Mouse (Mus musculus) heart, embryonic 15.5 days (tissue): ENCODE results near the gene Psmc6. TPM values are rescaled to one million over a fixed set of nuclear protein-coding genes. Genes with fewer than 3 reads are reported as not detected.

Source experiments
- ATAC-seq: fragments of 200-750 bp; cut with Nextera tagmentation; replicated peaks from 2 replicates; pipeline ENCODE4 v1.8.0; 2017; ENCODE audit warnings: low read depth, moderate TSS enrichment; ENCODE audit not compliant: insufficient number of reproducible peaks, insufficient read depth, low FRiP score
- H3K27ac ChIP-seq: fragments of 300-500 bp; sonication (generic); 2 replicates; pipeline ENCODE4 v1.5.1; 2015; ENCODE audit warnings: mild to moderate bottlenecking, inconsistent platforms
- H3K27me3 ChIP-seq: fragments of 300-500 bp; sonication (generic); 2 replicates; pipeline ENCODE4 v1.6.1; 2015; ENCODE audit warnings: inconsistent platforms
- H3K36me3 ChIP-seq: fragments of 300-500 bp; sonication (generic); 2 replicates; pipeline ENCODE4 v1.6.1; 2015; ENCODE audit warnings: mild to moderate bottlenecking, inconsistent platforms
- H3K4me1 ChIP-seq: fragments of 300-500 bp; sonication (generic); replicated peaks from 2 replicates; pipeline ENCODE4 v1.6.1; 2015; ENCODE audit warnings: inconsistent platforms
- H3K4me2 ChIP-seq: fragments of 300-500 bp; sonication (generic); 2 replicates; pipeline ENCODE4 v1.6.1; 2015; ENCODE audit warnings: inconsistent platforms, mild to moderate bottlenecking, moderate library complexity
- H3K4me3 ChIP-seq: fragments of 300-500 bp; sonication (generic); 2 replicates; pipeline ENCODE4 v1.5.1; 2015; ENCODE audit warnings: mild to moderate bottlenecking, inconsistent platforms
- H3K9ac ChIP-seq: fragments of 300-500 bp; sonication (generic); 2 replicates; pipeline ENCODE4 v1.6.1; 2015; ENCODE audit warnings: mild to moderate bottlenecking, inconsistent platforms
- H3K9me3 ChIP-seq: fragments of 300-500 bp; sonication (generic); replicated peaks from 2 replicates; pipeline ENCODE4 v1.6.1; 2016; ENCODE audit warnings: inconsistent platforms
- WGBS: fragments of 180-500 bp; shearing (Covaris S2); methylation state at CpG from one replicate; pipeline ENCODE4 v1.1.7; 2015; ENCODE audit warnings: mixed read lengths; 5-methylcytosine and 5-hydroxymethylcytosine counted together
- polyA plus RNA-seq: library from polyadenylated mRNA; unstranded; fragments of >200 nt; fragmentation: Nextera tagmentation; extraction: Ambion mirVana; gene quantifications from 2 replicates; pipeline ENCODE4 v1.2.1, GENCODE M21; 2015

The Psmc6 gene
- polyA plus RNA-seq, 1 experiment from 2014 or later: 117 TPM

DNA sequence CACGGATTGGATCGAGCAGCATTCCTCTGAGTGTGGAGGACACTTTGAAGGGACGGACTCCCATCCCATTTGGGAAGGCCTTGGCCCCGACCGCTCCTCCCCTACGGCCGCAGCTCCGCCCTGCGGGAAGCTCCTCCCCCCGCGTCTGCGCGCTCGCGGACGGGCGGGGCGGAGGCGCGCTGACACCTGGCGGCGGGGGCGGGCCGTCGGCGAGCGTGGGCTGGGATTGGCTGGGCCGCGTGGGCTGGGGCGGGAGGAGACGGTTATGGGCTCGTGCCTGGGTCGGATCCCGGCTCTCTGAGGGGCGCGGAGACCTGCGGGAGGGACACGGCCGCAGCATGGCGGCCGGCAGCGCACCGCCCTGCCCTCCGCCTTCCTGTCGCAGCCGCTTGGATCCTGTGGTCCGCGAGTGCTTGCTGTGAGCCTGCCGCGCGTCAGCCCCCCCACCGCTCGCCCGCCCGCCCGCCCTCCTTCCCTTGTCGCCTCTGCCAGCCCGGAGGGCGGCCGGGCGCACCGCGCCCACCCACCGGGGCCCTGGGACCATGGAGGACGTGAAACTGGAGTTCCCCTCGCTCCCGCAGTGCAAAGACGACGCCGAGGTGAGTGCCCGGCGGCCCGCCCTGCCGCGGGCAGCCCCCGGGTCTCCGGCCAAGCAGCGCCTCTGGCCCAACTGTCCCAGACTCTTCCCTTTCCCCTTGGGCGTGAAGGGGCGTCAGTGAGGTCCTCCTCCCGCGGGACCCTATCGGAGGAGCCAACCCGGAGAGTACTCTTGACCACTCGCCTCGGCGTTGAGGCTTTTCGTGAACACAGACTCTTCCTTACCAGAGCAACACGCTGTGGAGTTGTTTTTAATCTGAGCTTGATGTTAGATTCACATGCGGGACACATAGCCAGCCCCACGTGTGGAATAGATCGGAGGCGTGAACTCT lies 21.6 kb downstream of the Psmc6 start, which contains the start of gene Styx:
Gene Styx (plus strand): TSS at position 163 of the 929 bp plus-strand sequence.
- peak within 1 kb of the TSS; percentile 80 for H3K9ac ChIP-seq
- H3K4me2 ChIP-seq: peak within 1 kb of the TSS; percentile 70
- under 1% methylated on average over 67 of the region's 93 CpGs for WGBS
- H3K27ac ChIP-seq: peak within 1 kb of the TSS; percentile 87
- H3K27me3 ChIP-seq: no peaks in the 10 kb centered on the region
- peaks cover 21% of the 10 kb centered on the region for H3K36me3 ChIP-seq
- H3K4me1 ChIP-seq: peaks cover 14% of the 10 kb centered on the region
- peak; percentile 98 for ATAC-seq
- peak within 1 kb of the TSS; percentile 78 for H3K4me3 ChIP-seq
- no peaks in the 10 kb centered on the region for H3K9me3 ChIP-seq

DNA sequence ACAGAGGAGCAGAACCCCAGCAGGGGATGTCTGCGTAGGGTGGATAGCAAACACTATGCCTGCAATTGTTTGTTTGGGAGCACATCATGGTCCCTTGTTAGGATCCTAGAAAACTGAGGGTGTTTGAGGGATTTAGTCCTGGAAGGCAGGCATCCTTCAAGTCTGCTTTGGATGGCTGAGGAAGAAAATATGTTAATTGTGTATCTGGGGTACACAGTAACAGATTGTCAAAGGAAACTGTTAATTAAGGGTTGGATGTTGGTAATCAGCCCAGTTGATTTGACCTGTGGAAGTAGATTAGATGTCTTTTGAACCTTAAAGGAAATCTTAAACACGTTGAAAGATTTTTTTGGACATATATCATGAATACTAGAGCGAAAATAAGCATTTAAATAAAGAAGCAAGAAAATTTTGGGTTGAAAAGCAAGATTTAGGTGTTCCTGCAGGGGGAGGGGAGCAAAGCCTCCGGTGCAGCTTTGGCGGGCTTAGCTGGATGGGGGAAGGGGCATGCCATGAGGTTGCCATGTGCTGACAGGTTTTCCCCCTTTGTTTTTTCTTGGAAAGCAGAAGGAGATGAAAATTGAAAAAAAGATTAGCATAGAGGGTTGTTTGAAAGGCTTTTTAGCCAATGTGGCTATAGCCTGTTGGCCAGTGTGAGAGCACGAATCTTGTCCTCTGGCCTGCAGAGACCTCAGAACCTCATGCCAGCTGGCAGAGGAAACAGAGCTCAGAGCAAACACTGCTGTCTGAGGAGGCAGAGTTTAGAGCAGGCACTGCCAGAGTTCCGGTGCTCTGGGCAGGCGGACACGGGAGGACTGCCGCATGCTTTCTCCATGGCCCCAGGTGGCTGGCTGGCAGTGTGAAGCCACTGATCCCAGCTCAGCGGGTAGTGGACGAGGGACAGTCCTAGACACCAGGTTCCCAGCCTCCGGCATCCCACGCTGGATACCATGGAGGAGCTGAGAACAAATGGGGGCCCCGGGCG lies 34.9 kb downstream of the Psmc6 start:
- H3K36me3 ChIP-seq: peaks cover 21% of the 10 kb centered on the region
- H3K4me3 ChIP-seq: no peak overlapping the region
- 82% methylated on average over 16 of the region's 16 CpGs for WGBS
- no peaks in the 10 kb centered on the region for H3K9me3 ChIP-seq
- ATAC-seq: no peak
- H3K4me2 ChIP-seq: no peak overlapping the region
- no peaks in the 10 kb centered on the region for H3K4me1 ChIP-seq
- no peaks in the 10 kb centered on the region for H3K27me3 ChIP-seq
- no peak overlapping the region for H3K27ac ChIP-seq
- H3K9ac ChIP-seq: no peak overlapping the region

DNA sequence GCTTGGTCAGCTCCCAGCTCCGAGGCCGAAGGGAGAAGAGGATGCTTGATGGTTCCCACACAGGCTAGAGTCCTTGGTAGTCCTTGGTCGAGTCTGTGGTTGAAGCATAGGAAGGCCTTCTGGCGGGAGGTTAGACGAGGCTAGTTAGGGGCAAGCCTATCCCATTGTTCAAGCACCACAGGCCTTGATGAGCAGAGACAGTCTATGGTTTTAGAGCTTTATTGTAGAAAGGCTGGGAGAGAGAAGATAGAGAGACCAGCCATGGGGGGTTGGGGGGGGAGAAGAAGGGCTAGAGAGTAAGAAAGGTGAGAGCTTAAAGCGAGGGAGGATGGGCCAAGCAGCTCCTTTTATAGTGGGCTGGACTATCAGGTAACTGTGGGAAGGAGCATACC lies 35.6 kb downstream of the Psmc6 start:
- Histone ChIP-seq H3K27me3 (no peaks in the 10 kb centered on the region), H3K4me3 (no peak overlapping the region), H3K27ac (no peak overlapping the region), H3K9ac (no peak overlapping the region), H3K36me3 (peaks cover 25% of the 10 kb centered on the region), H3K9me3 (no peaks in the 10 kb centered on the region), H3K4me2 (no peak overlapping the region), H3K4me1 (no peaks in the 10 kb centered on the region)
- 90% methylated on average over 6 of the region's 6 CpGs for WGBS
- no peak for ATAC-seq

- no peak for ATAC-seq
- Histone ChIP-seq H3K9me3 (no peaks in the 10 kb centered on the region), H3K4me3 (no peak overlapping the region), H3K9ac (no peak overlapping the region), H3K36me3 (peaks cover 23% of the 10 kb centered on the region; the same call in 1 of the 2 replicates), H3K4me1 (no peaks in the 10 kb centered on the region), H3K4me2 (no peak overlapping the region), H3K27me3 (no peaks in the 10 kb centered on the region), H3K27ac (no peak overlapping the region)
- WGBS: 92% methylated on average over 3 of the region's 3 CpGs
These were observed 49.2 kb downstream of the Psmc6 start for GRCm38 (mm10) chr14:45378771-45379170.

DNA sequence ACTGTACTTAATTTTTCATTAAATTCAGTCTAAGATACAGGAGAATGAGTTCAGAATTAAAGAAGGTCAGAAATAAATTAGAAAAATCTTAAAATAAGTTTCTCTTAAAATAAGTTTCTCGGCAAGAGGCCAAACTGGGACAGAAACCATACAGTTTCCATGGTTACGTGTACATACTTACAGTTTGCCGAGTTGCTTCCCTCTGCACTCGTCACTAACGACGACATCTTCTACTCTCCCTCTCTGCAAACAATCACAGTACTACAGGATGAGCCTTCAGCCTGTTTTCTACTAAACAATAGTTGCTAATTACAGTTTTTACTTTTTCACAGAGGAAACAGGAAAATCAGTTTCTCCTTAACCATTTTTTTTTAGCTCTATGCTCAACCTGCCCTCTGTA lies 51.2 kb downstream of the Psmc6 start:
- no peak overlapping the region for H3K9ac ChIP-seq
- H3K36me3 ChIP-seq: peaks cover 23% of the 10 kb centered on the region; the same call in 1 of the 2 replicates
- H3K4me2 ChIP-seq: no peak overlapping the region
- H3K9me3 ChIP-seq: no peaks in the 10 kb centered on the region
- H3K4me3 ChIP-seq: no peak overlapping the region
- ATAC-seq: no peak
- no peak overlapping the region for H3K27ac ChIP-seq
- H3K4me1 ChIP-seq: no peaks in the 10 kb centered on the region
- H3K27me3 ChIP-seq: no peaks in the 10 kb centered on the region
- WGBS: 81% methylated on average over 6 of the region's 6 CpGs

DNA sequence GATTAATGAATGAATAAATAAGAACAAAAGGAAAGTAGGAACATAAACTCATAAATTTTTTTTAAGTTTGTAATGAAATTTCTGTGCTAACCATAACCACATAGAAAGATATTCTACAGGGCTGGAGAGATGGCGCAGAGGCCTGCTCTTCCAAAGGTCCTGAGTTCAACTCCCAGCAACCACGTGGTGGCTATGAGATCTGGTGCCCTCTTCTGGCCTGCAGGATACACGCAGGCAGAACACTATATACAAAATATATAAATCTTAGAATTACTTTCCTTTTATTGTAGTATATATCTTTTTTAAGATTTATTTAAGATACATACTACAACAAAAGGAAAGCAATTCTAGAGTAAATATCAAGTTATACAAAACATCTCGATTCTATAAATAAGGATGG lies 53.3 kb downstream of the Psmc6 start:
- H3K27ac ChIP-seq: no peak overlapping the region
- no peaks in the 10 kb centered on the region for H3K27me3 ChIP-seq
- peaks cover 23% of the 10 kb centered on the region; the same call in 1 of the 2 replicates for H3K36me3 ChIP-seq
- H3K4me3 ChIP-seq: no peak overlapping the region
- no peak overlapping the region for H3K4me2 ChIP-seq
- peaks cover 8% of the 10 kb centered on the region for H3K4me1 ChIP-seq
- 83% methylated on average over 4 of the region's 4 CpGs for WGBS
- H3K9me3 ChIP-seq: no peaks in the 10 kb centered on the region
- no peak overlapping the region for H3K9ac ChIP-seq
- no peak for ATAC-seq

GRCm38 (mm10) chr14:45385596-45385995 lies 56.0 kb downstream of the Psmc6 start:
- Histone ChIP-seq H3K9ac (no peak overlapping the region), H3K36me3 (peaks cover 5% of the 10 kb centered on the region; the same call in 1 of the 2 replicates), H3K4me1 (peaks cover 13% of the 10 kb centered on the region), H3K4me3 (no peak overlapping the region), H3K4me2 (no peak overlapping the region), H3K27me3 (no peaks in the 10 kb centered on the region), H3K9me3 (no peaks in the 10 kb centered on the region), H3K27ac (no peak overlapping the region)
- 90% methylated on average over 2 of the region's 2 CpGs for WGBS
- no peak for ATAC-seq

DNA sequence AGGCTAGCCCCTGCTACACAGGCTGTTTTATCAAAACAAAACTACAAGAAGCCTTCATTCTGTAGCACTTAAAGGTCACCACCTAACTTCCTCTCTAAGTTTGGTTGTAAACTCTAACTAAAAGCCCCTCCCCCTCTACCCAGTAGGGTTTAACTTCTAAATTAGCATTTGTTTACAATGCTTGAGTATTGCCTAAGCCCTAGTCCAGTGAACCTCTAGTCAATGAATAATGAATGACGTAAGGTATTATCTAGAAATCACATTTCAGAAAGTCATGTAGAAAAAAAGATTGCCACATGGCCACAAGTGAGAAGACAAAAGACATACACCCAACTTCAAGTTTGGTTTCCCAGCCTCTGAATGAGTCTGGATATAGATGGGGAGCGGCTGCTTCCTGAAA lies 57.9 kb downstream of the Psmc6 start:
- Histone ChIP-seq H3K27ac (0 out of 2 replicates have a peak overlapping the region, but pooled peaks have one; percentile 90), H3K9ac (no peak overlapping the region)
- WGBS: 27% methylated on average over 2 of the region's 2 CpGs

DNA sequence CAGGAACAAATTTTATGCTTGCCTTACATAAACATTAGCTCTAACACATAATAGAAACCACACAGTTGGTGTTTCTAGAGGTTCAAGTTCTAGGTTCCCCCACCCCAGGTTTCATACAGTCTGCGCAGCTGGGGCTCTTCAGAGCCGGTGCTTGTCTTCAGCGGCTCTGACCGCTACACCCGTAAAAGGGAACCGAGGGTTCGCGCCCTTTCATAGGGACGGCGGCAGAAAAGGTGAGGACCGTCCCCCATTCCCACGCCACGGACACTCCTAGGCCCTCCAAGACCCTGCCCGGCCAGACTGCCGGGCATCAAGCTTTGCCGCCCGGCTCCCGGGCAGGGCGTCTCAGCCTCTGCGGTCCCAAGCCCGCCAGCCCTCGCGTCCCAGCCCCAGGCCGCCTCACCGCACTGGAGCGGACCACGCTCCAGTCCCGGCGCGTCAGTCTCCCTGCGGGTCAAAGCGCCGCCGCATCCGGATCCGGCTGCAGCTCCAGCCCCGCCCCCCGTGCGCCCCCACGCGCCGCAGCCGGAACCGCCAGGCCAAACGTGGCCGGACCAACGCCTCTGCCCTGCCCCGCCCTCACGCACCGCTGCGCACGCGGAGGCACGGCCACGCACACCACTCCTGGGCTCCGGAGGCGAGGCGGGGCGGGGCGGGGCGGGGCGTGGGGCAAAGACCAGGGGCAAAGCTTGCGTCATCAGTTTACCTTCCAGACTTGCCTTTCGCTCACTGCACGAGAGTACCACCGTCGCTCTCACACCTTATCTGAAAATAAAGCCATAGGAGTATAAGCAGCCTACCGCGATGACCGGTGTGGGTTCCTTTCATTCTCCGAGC lies 59.0 kb downstream of the Psmc6 start:
- Histone ChIP-seq H3K4me3 (peak overlapping the region; percentile 98), H3K9me3 (no peaks in the 10 kb centered on the region), H3K9ac (peak overlapping the region; percentile 97), H3K4me2 (peak overlapping the region; percentile 75), H3K36me3 (no peaks in the 10 kb centered on the region), H3K27ac (peak overlapping the region; percentile 90), H3K4me1 (peaks cover 13% of the 10 kb centered on the region), H3K27me3 (no peaks in the 10 kb centered on the region)
- WGBS: under 1% methylated on average over 71 of the region's 71 CpGs
- ATAC-seq: peak; percentile 98

More for the DNA sequence above, 57.9 kb downstream of the Psmc6 start:
- H3K27me3 ChIP-seq: no peaks in the 10 kb centered on the region
- ATAC-seq: no peak
- H3K36me3 ChIP-seq: peaks cover 5% of the 10 kb centered on the region; the same call in 1 of the 2 replicates
- no peaks in the 10 kb centered on the region for H3K9me3 ChIP-seq
- peak overlapping the region; percentile 75 for H3K4me2 ChIP-seq
- H3K4me3 ChIP-seq: peak overlapping the region; percentile 98
- H3K4me1 ChIP-seq: peaks cover 13% of the 10 kb centered on the region

DNA sequence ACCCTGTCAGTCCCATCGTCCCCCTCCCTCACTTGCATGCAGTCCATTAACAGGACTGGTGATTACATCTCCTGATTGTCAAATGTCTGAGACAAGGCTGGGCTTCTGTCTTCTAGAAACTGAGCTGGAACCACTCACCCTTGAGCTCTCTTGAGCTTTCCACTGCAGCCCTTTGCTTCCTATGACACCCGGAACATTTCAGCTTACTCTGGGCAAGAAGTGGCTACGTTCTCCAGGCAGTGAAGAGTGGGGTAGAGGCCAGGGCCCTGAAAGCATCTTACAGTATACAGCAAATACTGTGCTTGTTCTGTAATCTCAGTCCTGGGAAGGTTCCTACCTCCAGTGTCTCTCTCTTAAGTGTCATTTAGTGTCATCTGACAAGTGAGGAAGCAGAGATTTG lies 59.6 kb downstream of the Psmc6 start:
- peak overlapping the region; percentile 90 for H3K27ac ChIP-seq
- 10% methylated on average over 3 of the region's 3 CpGs for WGBS

More for the DNA sequence above, 59.6 kb downstream of the Psmc6 start:
- Histone ChIP-seq H3K9ac (peak overlapping the region; percentile 97), H3K4me2 (peak overlapping the region; percentile 75), H3K36me3 (no peaks in the 10 kb centered on the region), H3K4me1 (peaks cover 13% of the 10 kb centered on the region), H3K4me3 (peak overlapping the region; percentile 98), H3K9me3 (no peaks in the 10 kb centered on the region), H3K27me3 (no peaks in the 10 kb centered on the region)
- peak; percentile 44; the same call in 1 of the 2 replicates for ATAC-seq
